Mouse (Mus musculus) Patski (cell line): ENCODE data around the gene Pcgf3. TPM values are rescaled to one million over a fixed set of nuclear protein-coding genes. Genes with fewer than 3 reads are reported as not detected.

Experiments used
- ATAC-seq: fragments of 100-300 bp; one replicate; pipeline ENCODE4 v1.8.0; 2021
- CTCF ChIA-PET: fragments of 350-600 bp; sonication (Branson Sonifier 250); formaldehyde crosslinking; loops from one replicate; lab custom pipeline; 2022; ENCODE audit warnings: inconsistent platforms; lab: Charles Lee
- POLR2A ChIA-PET: fragments of 350-600 bp; sonication (Branson Sonifier 250); formaldehyde crosslinking; loops from one replicate; lab custom pipeline; 2022; ENCODE audit warnings: antibody characterized with exemption, inconsistent platforms; lab: Charles Lee
- DNase-seq: peaks from one replicate; pipeline ENCODE4 v3.0.0-alpha.2; 2011; ENCODE audit warnings: low read depth, low spot score
- H3K27me3 ChIP-seq: fragments of 371-371 bp; one replicate; pipeline ENCODE4 v1.5.1; 2021
- CTCF ChIP-seq: fragments of 100-300 bp; IDR thresholded peaks from one replicate; pipeline ENCODE4 v1.5.1; 2021
- in situ Hi-C: fragments of 300-500 bp; cut with MboI; formaldehyde crosslinking; loops from 3 replicates; pipeline ENCODE4 v1.11.1; 2018; ENCODE audit warnings: low pct_unique_long_range_greater_than_20kb, mixed read lengths
- polyA plus RNA-seq: library from polyadenylated mRNA; unstranded; gene quantifications from one replicate; pipeline ENCODE4 v1.2.3, GENCODE M21; 2021

Gene Pcgf3
- polyA plus RNA-seq, 1 experiment from 2014 or later, result 42.5 TPM

DNA sequence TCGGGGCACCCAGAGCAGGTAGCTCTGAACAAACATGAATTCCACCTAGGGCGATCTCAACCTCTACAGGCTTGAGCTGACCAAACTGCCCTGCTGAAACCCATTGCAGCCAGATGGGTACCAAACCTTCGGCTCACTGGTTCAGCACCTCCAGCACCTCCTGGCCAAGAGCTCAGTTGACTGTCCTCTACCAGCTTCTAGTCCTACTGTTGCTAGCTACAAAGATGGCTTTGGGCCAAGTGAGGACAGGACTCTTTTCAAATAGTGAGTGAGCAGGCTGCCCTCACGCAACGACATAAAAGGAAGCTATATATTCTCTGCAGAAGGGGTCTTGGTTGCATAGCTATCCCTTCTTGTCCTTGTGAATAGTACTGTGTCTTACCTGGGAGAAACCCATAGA is 86.6 kb downstream of the Pcgf3 start:
- ChIA-PET CTCF (no interaction called here), POLR2A (no interaction called here)
- in situ Hi-C loops, result no loop called here

DNA sequence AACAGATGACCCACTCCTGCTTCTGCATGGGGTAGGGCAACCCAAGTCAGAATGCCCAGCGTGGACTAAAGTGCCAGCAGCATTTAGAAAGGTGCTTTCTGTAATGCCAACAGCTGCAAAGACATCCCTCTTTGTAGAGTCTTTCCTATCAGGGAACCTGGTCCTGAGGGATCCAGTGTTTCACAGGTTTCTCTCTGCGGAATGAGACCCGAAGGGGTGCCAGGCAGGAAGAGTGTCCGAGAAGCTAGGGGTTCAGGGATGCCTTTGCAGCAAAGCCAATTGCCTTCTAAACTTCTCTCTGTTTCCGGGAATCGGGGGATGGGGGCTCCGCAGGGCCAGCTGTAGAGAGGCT is 88.1 kb downstream of the Pcgf3 start:
- DNase-seq, result no peak
- ChIA-PET CTCF (no interaction called here), POLR2A (no interaction called here)
- no peak for TF ChIP-seq CTCF
- in situ Hi-C loops, result no loop called here
- no peak for ATAC-seq
- peaks cover 9% of the 10 kb centered on the region for H3K27me3 ChIP-seq

More for the DNA sequence above, 86.6 kb downstream of the Pcgf3 start:
- H3K27me3 ChIP-seq, result peaks cover 7% of the 10 kb centered on the region
- TF ChIP-seq CTCF, result no peak
- ATAC-seq, result no peak
- DNase-seq, result no peak

DNA sequence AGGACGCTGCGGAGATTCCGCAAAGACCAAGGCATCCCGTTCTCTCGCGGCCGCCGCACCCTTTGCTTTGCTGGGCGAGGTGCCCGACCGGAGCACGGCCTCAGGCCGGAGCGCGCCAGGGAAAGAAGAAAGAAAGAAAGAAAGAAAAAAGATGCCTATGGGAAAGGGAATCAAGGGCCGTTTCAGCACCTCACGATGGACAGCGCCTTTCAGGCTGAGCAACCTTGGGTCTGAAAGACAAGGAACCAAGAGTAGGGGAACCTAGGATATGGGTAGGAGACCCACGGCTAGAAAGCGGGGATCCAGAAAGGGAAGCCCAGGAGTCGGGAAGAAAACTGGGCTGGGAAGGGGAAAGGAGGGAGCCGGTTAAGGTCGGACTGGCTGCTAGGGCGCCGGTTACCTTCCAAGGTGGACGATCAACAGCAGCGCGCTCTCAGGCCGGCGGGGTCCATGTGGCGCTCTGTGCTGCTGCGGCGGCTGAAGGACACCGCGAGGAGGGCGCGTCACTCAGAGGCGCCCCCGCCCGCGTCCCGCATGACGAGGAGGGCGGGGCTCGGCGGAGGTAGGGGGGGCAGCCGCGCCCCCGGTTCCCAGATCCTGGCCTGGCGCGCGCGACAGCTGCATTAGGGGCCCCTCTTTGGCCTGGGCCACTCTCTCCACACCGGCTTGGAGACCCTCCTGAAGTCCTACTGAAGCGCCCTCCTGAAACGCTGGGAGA is 88.6 kb downstream of the Pcgf3 start, which contains the start of gene Cplx1:
Gene Cplx1, minus strand, starts transcription at position 536 of the 718 bp plus-strand sequence.
- ChIA-PET CTCF (no interaction called here), POLR2A (no interaction called here)
- TF ChIP-seq CTCF, result no peak
- DNase-seq (peak; percentile 34), ATAC-seq (peak; percentile 51)
- in situ Hi-C loops, result no loop called here
- H3K27me3 ChIP-seq, result peaks cover 11% of the 10 kb centered on the region

DNA sequence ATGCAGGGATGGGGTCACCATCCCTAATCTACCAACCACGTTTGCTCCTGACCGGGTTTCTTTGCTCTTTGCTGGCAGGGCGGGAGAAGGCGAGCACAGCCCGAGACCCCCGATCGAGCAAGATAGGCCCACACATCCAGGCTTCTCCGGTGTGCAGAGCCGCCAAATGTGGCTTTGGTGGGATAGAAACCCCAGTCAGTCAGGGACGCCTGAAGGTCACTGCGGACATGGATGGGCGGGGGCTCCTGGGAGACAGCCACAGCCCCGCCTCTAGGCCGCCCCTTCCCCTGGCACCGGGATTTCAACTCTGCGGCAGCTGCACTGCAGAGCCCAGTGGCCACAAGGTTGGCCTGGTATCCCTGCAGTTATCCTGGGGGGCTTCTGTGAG is 89.2 kb downstream of the Pcgf3 start:
- in situ Hi-C loops, result no loop called here
- DNase-seq, result no peak
- TF ChIP-seq CTCF, result no peak
- POLR2A ChIA-PET, result no interaction called here
- CTCF ChIA-PET, result no interaction called here
- ATAC-seq, result no peak
- H3K27me3 ChIP-seq, result peaks cover 11% of the 10 kb centered on the region

DNA sequence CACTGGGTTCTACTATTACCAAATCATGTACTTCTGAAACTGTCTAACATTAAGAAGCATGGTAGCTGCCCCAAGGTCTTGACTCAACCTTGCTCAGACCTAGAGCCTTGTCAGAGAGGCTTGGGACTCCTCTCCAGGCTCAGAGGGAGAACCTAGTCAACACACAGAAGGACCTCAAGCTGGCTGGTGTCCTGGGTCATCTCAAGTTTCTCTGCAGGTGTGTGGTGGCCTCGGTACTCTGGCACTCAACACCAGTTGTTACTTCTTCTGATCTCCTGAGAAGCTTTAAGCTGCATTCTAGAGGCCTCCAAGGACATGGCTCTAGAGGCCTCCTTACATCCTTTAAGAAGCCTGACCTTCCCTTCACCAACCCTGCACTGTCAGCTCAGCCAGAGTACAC is 93.0 kb downstream of the Pcgf3 start:
- POLR2A ChIA-PET, result no interaction called here
- CTCF ChIA-PET, result interaction anchor here (1.1 kb wide), 1 partner anchor 21 kb away, joined by 3 read pairs; no protein-coding TSS in a partner anchor
- DNase-seq (no peak), ATAC-seq (no peak)
- TF ChIP-seq CTCF, result no peak
- peaks cover 11% of the 10 kb centered on the region for H3K27me3 ChIP-seq
- in situ Hi-C loops, result no loop called here

Other genes with a start within 250 kb of the Pcgf3 start
- 36.5 TPM for gene Dr1, start 192.3 kb upstream of the Pcgf3 start, polyA plus RNA-seq
- gene Pigg, start 148.6 kb upstream of the Pcgf3 start, polyA plus RNA-seq, result 17.0 TPM
- gene Gm42517, start 93.3 kb upstream of the Pcgf3 start, polyA plus RNA-seq, result 10.3 TPM
- 0.28 TPM for gene Pde6b, start 72.8 kb upstream of the Pcgf3 start, polyA plus RNA-seq
- 817 TPM for gene Atp5k, start 26.8 kb upstream of the Pcgf3 start, polyA plus RNA-seq
- 1.1 TPM for gene Mfsd7a, start 12.3 kb upstream of the Pcgf3 start, polyA plus RNA-seq
- gene Cplx1, start 88.8 kb downstream of the Pcgf3 start, polyA plus RNA-seq, result not detected
- 133 TPM for gene Gak, start 168.5 kb downstream of the Pcgf3 start, polyA plus RNA-seq
- gene Tmem175, start 168.5 kb downstream of the Pcgf3 start, polyA plus RNA-seq, result 37.2 TPM
- 10.4 TPM for gene Idua, start 199.1 kb downstream of the Pcgf3 start, polyA plus RNA-seq
- 29.8 TPM for gene Dgkq, start 208.4 kb downstream of the Pcgf3 start, polyA plus RNA-seq
- 0.42 TPM for gene Slc26a1, start 214.3 kb downstream of the Pcgf3 start, polyA plus RNA-seq
- 57.6 TPM for gene Fgfrl1, start 231.2 kb downstream of the Pcgf3 start, polyA plus RNA-seq